Mouse (Mus musculus): Measurements from ENCODE around the gene Gm42715. TPM values are rescaled to one million over a fixed set of nuclear protein-coding genes. Genes with fewer than 3 reads are reported as not detected.
A peak's percentile ranks its signal among the peaks of the same experiment; 100 is the strongest.

The Gm42715 gene
- polyA plus RNA-seq, 1 experiment: 25.1 TPM

GRCm38 (mm10) chr7:127515846-127516245, 3.5 kb upstream of the Gm42715 start:
- H3K27me3 ChIP-seq (replicated peaks): no peaks in the 10 kb centered on the region
- no peaks in the 10 kb centered on the region for H3K9me3 ChIP-seq
- peaks cover 26% of the 10 kb centered on the region for H3K4me1 ChIP-seq
- no peak overlapping the region for H3K4me3 ChIP-seq (replicated peaks)
- H3K36me3 ChIP-seq (replicated peaks; ENCODE audit: low read length): peaks cover 71% of the 10 kb centered on the region
- TF ChIP-seq GATA1 (IDR thresholded peaks at IDR 0.05; ENCODE audit: borderline replicate concordance, low read length) (no peak), FLI1 (IDR thresholded peaks at IDR 0.05; ENCODE audit: low read length) (no peak)

GRCm38 (mm10) chr7:127516344-127516743, 3.0 kb upstream of the Gm42715 start:
- Histone ChIP-seq H3K4me1 (peaks cover 23% of the 10 kb centered on the region), H3K36me3 (replicated peaks; ENCODE audit: low read length) (peaks cover 76% of the 10 kb centered on the region), H3K27me3 (replicated peaks) (no peaks in the 10 kb centered on the region), H3K9me3 (no peaks in the 10 kb centered on the region), H3K4me3 (replicated peaks) (no peak overlapping the region)
- TF ChIP-seq GATA1 (IDR thresholded peaks at IDR 0.05; ENCODE audit: borderline replicate concordance, low read length) (no peak), FLI1 (IDR thresholded peaks at IDR 0.05; ENCODE audit: low read length) (no peak)

GRCm38 (mm10) chr7:127541671-127542070, 22.3 kb downstream of the Gm42715 start:
- no peaks in the 10 kb centered on the region for H3K9me3 ChIP-seq
- peaks cover 100% of the 10 kb centered on the region for H3K36me3 ChIP-seq (replicated peaks; ENCODE audit: low read length)
- H3K4me3 ChIP-seq (replicated peaks): no peak overlapping the region
- no peaks in the 10 kb centered on the region for H3K4me1 ChIP-seq
- TF ChIP-seq FLI1 (IDR thresholded peaks at IDR 0.05; ENCODE audit: low read length): no peak
- TF ChIP-seq GATA1 (IDR thresholded peaks at IDR 0.05; ENCODE audit: borderline replicate concordance, low read length): no peak
- H3K27me3 ChIP-seq (replicated peaks): no peaks in the 10 kb centered on the region

- Histone ChIP-seq H3K4me1 (no peaks in the 10 kb centered on the region), H3K36me3 (replicated peaks; ENCODE audit: low read length) (peaks cover 95% of the 10 kb centered on the region), H3K27me3 (replicated peaks) (no peaks in the 10 kb centered on the region), H3K4me3 (replicated peaks) (no peak overlapping the region), H3K9me3 (no peaks in the 10 kb centered on the region)
- no peak for TF ChIP-seq FLI1 (IDR thresholded peaks at IDR 0.05; ENCODE audit: low read length)
Observed at GRCm38 (mm10) chr7:127549116-127549835, 29.9 kb downstream of the Gm42715 start.

GRCm38 (mm10) chr7:127551558-127551957, 32.2 kb downstream of the Gm42715 start:
- Histone ChIP-seq H3K36me3 (replicated peaks; ENCODE audit: low read length) (peaks cover 95% of the 10 kb centered on the region), H3K4me3 (replicated peaks) (no peak overlapping the region), H3K4me1 (no peaks in the 10 kb centered on the region), H3K9me3 (no peaks in the 10 kb centered on the region), H3K27me3 (replicated peaks) (no peaks in the 10 kb centered on the region)
- no peak for TF ChIP-seq FLI1 (IDR thresholded peaks at IDR 0.05; ENCODE audit: low read length)
- TF ChIP-seq GATA1 (IDR thresholded peaks at IDR 0.05; ENCODE audit: borderline replicate concordance, low read length): no peak

- Histone ChIP-seq H3K4me1 (peaks cover 3% of the 10 kb centered on the region; the same call in 1 of the 2 replicates), H3K4me3 (replicated peaks) (no peak overlapping the region), H3K36me3 (replicated peaks; ENCODE audit: low read length) (peaks cover 96% of the 10 kb centered on the region), H3K9me3 (no peaks in the 10 kb centered on the region), H3K27me3 (replicated peaks) (no peaks in the 10 kb centered on the region)
- no peak for TF ChIP-seq GATA1 (IDR thresholded peaks at IDR 0.05; ENCODE audit: borderline replicate concordance, low read length)
- no peak for TF ChIP-seq FLI1 (IDR thresholded peaks at IDR 0.05; ENCODE audit: low read length)
Observed at GRCm38 (mm10) chr7:127560580-127560979, 41.2 kb downstream of the Gm42715 start.

- no peaks in the 10 kb centered on the region for H3K27me3 ChIP-seq (replicated peaks)
- no peak within 1 kb of the TSS for H3K4me3 ChIP-seq (replicated peaks)
- peaks cover 3% of the 10 kb centered on the region; the same call in 1 of the 2 replicates for H3K4me1 ChIP-seq
- H3K36me3 ChIP-seq (replicated peaks; ENCODE audit: low read length): peaks cover 96% of the 10 kb centered on the region
- TF ChIP-seq GATA1 (IDR thresholded peaks at IDR 0.05; ENCODE audit: borderline replicate concordance, low read length) (no peak), FLI1 (IDR thresholded peaks at IDR 0.05; ENCODE audit: low read length) (no peak)
- no peaks in the 10 kb centered on the region for H3K9me3 ChIP-seq
Observed at GRCm38 (mm10) chr7:127561340-127561858, 42.0 kb downstream of the Gm42715 start, which contains the start of gene Tmem265. Gene Tmem265 (plus strand): TSS chr7:127561390.

- Histone ChIP-seq H3K36me3 (replicated peaks; ENCODE audit: low read length) (peaks cover 89% of the 10 kb centered on the region), H3K9me3 (no peaks in the 10 kb centered on the region), H3K27me3 (replicated peaks) (no peaks in the 10 kb centered on the region), H3K4me1 (peaks cover 7% of the 10 kb centered on the region; the same call in 1 of the 2 replicates), H3K4me3 (replicated peaks) (no peak overlapping the region)
- TF ChIP-seq GATA1 (IDR thresholded peaks at IDR 0.05; ENCODE audit: borderline replicate concordance, low read length) (no peak), FLI1 (IDR thresholded peaks at IDR 0.05; ENCODE audit: low read length) (no peak)
Observed at GRCm38 (mm10) chr7:127564381-127565150, 45.2 kb downstream of the Gm42715 start.

- Histone ChIP-seq H3K4me1 (peaks cover 61% of the 10 kb centered on the region), H3K27me3 (replicated peaks) (no peaks in the 10 kb centered on the region), H3K9me3 (no peaks in the 10 kb centered on the region), H3K36me3 (replicated peaks; ENCODE audit: low read length) (peaks cover 45% of the 10 kb centered on the region), H3K4me3 (replicated peaks) (peak within 1 kb of the TSS; percentile 98)
- TF ChIP-seq GATA1 (IDR thresholded peaks at IDR 0.05; ENCODE audit: borderline replicate concordance, low read length) (no peak), FLI1 (IDR thresholded peaks at IDR 0.05; ENCODE audit: low read length) (no peak)
Observed at GRCm38 (mm10) chr7:127572895-127573471, 53.6 kb downstream of the Gm42715 start, which contains the start of gene Phkg2. Gene Phkg2 (plus strand): TSS chr7:127573340.
